Mouse (Mus musculus) erythroblast, embryonic 14.5 days (primary cell): ENCODE results near the gene Adprm.

Experiments used
- GATA1 ChIP-seq: IDR thresholded peaks from 2 replicates; pipeline ENCODE4 v1.6.1; 2012; ENCODE audit warnings: low read length, inconsistent platforms, mixed read lengths
- TAL1 ChIP-seq: IDR thresholded peaks from 3 replicates; pipeline ENCODE4 v1.6.1; 2012; ENCODE audit warnings: low read length, inconsistent platforms, mixed read lengths

DNA sequence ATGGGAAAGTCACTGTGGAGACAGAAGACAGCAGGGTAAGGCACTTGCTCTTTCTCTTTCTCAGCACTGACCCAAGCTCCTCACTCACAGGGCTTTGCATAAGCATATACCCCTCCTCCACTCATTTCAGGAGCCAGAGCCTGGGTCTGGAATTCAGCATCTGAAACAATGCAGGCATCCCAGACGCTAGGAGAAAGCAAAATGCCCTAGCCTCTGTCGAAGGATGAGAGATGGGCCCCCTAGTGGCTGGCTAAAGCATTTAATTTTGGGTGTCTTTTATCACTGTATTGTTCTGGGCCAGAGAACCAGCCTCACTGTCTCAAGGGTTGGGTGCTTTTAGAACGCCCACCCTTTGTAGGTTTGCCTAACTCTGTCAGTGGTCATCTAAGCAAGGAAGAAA, 27.8 kb upstream of the Adprm start:
- TF ChIP-seq TAL1 (no peak), GATA1 (no peak)
